Mouse (Mus musculus) inflammation-experienced regulatory T-cells, adult 6 months (primary cell): ENCODE results near the gene Zfp846. TPM values are rescaled to one million over a fixed set of nuclear protein-coding genes. Genes with fewer than 3 reads are reported as not detected.

Experiments
- ATAC-seq: one replicate; pipeline ENCODE4 v1.8.0; 2017
- polyA plus RNA-seq, 3 experiments: library from polyadenylated mRNA; unstranded; fragments of 100-300 nt; shearing (Covaris generic); gene quantifications; one replicate each; pipeline ENCODE4 v1.2.1; 2017

Zfp846 gene
- polyA plus RNA-seq, 3 experiments from 2014 or later: 7.2 to 15.1 (median 14.0) TPM

DNA sequence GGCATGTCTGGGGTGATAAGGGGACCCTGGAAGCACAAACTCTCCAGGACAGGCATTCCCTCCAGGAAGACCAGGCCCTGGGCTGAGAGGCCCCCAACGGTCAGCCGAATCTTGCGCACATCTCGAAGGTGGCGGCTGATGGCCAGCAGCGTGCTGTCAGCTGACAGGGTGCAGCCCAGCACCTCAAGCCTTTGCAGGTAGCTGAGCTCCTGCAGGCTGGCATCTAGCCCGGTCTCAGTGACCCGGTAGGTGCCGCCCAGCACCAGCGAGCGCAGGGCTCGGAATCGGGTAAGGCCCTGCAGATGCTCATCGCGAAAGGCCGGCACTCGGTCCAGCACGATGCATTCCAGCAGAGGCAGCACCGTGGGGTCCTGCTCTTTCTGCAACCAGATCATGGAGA, 57.5 kb downstream of the Zfp846 start:
- ATAC-seq: no peak

DNA sequence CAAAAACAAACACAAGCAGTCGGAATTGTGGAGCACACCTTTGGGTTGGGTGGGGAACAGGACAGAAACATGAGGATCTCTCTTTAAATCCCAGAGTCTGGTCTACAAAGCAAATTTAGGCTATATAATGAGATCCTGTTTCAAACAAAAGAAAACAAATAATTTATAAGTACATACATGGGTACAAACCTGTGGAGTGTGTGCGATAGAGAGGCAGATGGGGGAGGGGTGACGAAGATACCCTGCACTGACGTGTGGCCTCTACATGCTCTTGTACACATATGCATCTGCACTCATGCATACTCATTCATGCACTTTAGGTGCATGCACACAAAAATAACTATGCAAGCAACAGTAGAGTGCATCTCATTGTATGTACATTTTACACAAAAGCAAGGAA, 58.4 kb downstream of the Zfp846 start:
- ATAC-seq: no peak

DNA sequence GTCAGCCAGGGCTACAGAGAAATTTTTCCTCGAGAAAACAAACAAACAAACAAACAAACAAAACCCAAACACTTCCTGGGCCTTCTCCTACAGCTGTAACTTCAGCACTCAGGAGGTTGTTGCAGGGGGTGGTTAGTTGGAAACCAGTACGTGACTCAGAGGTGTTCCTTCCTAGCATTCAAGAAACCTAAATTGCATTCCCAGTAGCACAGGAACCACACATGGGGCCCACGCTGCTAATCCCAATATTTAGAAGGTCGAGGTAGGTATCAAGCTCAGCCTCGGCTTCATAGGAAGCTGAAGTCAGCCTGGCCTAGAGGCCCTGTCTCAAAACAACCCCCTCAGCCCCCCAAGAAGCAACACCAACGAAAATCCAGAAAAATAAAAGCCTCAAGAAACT, 60.4 kb downstream of the Zfp846 start:
- no peak for ATAC-seq

DNA sequence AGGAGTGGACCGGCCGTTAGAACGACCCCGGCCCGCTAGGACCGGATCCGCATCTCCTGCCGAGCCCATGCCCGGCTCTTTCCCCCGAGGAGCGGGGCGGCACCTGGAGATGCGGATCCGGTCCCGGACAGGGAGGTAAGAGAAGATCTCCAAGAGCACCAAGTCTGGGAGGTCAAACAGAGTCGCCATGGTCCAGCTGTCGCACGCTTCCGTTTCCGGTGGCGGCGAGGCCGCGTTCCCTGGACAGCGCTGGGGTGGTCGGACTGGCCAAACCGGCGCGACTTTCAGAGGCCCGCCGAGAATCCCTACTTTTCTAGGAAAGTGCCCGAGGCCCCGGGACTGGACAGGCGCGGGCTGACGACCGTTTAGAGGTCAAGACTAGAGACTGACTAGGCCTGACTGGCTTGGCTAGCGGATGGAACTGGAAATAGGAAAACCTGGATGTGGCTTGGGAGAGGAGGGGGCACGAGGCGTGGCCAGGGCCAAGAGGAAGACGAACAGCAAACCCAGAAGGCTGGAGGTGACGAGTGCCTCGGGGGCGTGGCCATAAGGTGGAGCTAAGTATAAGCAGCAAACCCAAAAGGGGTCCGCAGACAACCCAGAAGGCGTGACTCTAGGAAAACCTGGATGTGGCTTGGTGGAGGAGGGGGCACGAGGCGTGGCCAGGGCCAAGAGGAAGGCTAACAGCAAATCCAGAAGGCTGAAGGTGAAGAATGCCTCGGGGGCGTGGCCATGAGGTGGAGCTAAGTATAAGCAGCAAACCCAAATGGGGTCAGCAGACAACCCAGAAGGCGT, 61.2 kb downstream of the Zfp846 start, which contains the start of gene Ubl5:
Ubl5 (plus strand) TSS at position 778 of the 795 bp plus-strand sequence.
- no peak for ATAC-seq

DNA sequence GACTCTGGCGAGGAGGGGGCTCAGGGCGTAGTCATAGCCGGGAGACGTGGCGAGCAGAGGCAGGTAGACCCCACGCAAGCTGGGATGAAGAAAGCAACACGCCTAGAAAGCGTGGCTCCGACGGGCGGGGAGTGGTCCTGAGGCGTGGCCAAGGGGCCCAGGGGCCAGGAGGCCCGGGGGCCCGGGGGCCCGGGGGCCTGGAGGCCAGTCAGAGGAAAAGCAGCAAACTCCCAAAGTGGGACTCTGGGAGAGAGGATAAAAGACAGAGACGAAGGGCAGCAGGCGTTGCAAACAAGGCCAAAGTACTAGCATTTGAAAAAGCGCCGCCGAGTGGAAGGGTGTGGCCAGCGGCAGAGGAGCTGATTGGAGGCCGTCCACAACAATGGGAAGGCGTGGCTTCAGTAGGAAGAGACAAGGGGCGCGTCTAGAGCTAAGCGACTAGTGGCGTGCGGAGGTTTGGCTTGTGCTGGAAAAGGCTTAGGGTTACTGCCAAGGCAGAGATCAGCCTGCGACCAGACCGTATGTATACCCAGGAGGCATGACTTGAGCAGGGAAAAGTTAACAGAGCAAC, 61.9 kb downstream of the Zfp846 start:
- peak; percentile 83 for ATAC-seq

DNA sequence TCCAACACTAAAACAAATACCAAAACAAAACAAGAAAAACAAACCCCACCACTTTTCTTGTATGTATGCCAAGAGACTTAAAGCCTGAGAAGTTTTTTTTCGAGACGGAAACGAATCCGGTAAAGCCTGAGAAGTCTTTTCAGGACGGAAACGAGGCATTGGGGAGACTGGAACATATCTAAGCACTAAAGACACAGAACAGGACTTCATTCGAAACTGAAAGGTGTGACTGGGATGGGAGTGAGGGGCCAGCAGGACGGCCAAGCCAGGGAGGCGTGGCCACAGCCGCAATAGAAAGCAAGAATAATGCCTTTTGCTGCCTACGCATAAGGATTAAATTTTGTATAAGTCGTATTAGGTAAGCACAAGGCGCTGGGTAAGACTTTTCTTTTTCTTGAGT, 62.7 kb downstream of the Zfp846 start:
- peak; percentile 25 for ATAC-seq

DNA sequence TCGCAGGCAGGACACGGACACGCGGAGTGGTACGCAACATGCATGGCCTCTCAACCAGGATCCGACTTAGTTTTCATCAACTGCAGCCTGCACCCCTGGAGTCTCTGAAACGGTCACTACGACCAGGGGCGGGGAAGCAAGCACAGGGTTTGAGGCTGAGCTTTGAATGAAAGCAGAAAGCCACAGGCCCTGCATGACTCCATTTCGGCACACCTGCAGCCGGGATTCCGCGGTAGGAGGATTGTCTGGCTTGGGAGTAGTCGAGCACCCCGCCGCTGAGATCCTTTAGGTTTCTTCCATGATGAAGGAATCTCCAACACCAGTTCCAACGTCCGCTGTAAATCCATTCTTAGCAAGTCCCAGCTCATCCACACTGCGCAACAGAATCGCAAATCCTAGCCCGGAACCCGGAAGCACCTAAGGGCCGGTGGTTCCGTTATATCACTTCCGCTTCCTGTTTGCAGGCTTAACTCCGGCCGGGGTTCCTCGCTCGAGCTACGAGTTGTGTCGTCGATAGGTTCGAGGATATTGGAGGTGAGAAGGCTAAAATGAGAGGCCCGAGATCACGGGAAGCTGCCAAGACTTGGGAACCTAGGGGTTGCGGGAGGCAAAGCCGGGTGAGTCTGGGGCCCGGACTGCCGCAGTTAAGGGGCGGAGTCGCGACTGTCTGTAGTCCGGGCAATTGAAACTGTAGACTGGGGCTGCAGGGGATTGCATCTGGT, 63.4 kb downstream of the Zfp846 start, which contains the start of gene Fbxl12:
Fbxl12 (minus strand) TSS at position 408 of the 722 bp plus-strand sequence.
- ATAC-seq: peak; percentile 74

DNA sequence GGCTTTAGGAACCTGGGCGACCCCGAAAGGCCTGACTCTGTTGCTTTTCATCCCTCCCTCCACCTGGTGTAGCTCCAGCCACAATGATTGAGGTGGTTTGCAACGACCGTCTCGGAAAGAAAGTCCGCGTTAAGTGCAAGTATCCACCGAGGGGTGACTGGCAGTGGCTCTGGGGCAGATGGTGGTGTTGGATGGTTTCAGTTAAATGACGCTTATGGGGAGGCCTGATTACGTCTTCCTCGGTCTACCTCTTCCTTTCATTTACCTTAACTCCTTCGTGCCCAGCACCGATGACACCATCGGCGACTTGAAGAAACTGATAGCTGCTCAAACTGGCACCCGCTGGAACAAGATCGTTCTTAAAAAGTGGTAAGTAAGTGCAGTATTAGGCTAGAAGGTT, 64.0 kb downstream of the Zfp846 start:
- ATAC-seq: peak; percentile 39

DNA sequence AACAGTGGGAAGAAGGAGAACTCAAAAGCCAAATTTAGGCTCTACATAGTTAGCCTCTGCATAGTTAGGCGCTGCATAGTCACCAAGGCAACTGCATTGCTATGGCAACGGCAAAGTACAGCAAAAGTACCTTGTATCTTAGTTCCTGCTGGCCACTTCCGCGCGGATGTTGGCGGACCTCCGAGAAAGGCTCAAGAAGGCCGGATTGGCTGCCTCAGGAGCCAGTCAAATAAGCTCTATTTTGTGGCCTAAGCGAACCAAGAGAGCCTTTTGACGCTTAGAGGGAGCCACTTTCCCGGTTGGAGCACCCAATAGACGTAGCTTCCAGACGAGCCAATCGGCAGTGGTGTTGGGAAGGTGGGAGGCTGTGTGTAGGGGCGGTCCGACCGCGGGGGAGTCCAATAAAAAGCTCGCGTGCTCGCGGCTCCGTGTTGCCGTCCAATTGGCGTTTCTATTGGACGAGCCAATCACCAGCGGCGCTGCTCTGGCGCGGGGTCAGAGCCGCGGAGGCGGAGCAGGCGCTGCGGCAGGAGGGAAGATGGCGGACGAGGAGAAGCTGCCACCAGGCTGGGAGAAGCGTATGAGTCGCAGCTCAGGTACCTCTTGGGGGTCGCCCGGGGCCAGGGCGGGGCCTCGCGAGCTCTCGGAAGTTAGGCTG, 70.6 kb downstream of the Zfp846 start, which contains the start of gene Pin1:
Pin1 (plus strand) TSS at position 494 of the 658 bp plus-strand sequence.
- peak; percentile 97 for ATAC-seq

DNA sequence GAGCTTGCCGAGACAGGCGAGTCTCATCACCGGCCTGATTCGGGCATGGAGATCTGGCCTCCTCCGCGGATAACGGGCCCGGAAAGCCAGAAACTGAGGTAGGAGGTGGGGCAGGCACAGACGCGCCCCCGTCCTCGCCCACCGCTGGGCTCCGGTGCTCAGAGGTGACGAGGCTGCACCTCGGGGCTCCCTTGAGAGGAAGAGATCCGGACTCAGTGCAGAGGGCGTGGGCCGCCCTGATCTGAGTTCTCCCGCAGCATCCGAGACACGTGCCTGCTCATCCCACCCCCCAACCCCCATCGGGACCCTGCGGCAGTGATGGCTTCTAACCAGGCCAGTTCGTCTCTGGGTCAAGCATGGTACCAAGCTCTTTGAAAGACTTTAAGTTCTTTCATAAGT, 71.2 kb downstream of the Zfp846 start:
- no peak for ATAC-seq

DNA sequence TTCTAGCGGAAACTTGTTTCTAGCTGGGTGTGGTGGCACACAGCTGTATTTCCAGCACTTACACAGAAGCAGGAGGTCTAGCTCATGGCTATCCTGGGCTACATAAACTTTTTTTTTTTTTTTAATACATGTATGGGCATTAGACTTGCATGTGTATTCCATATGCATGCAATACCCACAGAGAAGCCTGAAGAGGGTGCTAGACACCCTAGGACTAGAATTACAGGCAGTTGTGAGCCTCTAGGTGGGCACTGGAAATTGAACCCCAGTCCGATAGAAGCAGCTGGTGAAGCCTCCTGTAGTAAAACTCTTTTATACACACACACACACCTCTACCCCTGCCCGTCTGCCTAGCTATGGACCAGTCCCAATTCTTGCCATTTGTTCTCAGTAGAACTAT, 72.8 kb downstream of the Zfp846 start:
- ATAC-seq: no peak

Other genes starting within 250 kb of the Zfp846 start
- gene Olfr18, start 245.2 kb upstream of the Zfp846 start, polyA plus RNA-seq: not detected
- 10 to 100 TPM; 33.3 to 39.9 (median 36.6) TPM for gene Zfp560, start 196.1 kb upstream of the Zfp846 start, polyA plus RNA-seq
- gene Zfp26, start 121.1 kb upstream of the Zfp846 start, polyA plus RNA-seq: 10 to 100 TPM; 18.3 to 24.2 (median 21.8) TPM
- gene Zfp426, start 88.5 kb upstream of the Zfp846 start, polyA plus RNA-seq: 10 to 100 TPM; 25.0 to 25.9 (median 25.5) TPM
- 10 to 100 TPM; 44.4 to 55.8 (median 46.6) TPM for gene Zfp266, start 59.9 kb upstream of the Zfp846 start, polyA plus RNA-seq
- 100 to 1,000 TPM; 323 to 416 (median 337) TPM for gene Ubl5, start 61.6 kb downstream of the Zfp846 start, polyA plus RNA-seq
- 10 to 100 TPM; 21.7 to 59.5 (median 54.3) TPM for gene Fbxl12, start 63.5 kb downstream of the Zfp846 start, polyA plus RNA-seq
- gene Pin1, start 70.8 kb downstream of the Zfp846 start, polyA plus RNA-seq: 10 to 100 TPM; 23.0 to 29.3 (median 23.6) TPM
- gene Olfm2, start 165.1 kb downstream of the Zfp846 start, polyA plus RNA-seq: under 1 TPM in 1 of 3 experiments, not detected in 2; 0.90 TPM
- gene Col5a3, start 233.8 kb downstream of the Zfp846 start, polyA plus RNA-seq: not detected
- gene Rdh8, start 237.2 kb downstream of the Zfp846 start, polyA plus RNA-seq: not detected